Mouse (Mus musculus) adrenal gland, adult 18-20 months (tissue): Measurements from ENCODE around the gene Pdzrn3. TPM values are rescaled to one million over a fixed set of nuclear protein-coding genes. Genes with fewer than 3 reads are reported as not detected.

Experiments
- DNase-seq, 2 experiments: peaks; one replicate each; pipeline ENCODE4 v3.0.0; 2021 to 2022; ENCODE audit warnings: low spot score in 2 of 2
- total RNA-seq, 2 experiments: library from RNA; stranded (reverse); gene quantifications; 1 replicate in 1 of 2; 2 replicates in 1 of 2; pipeline ENCODE4 v1.2.3; 2021

The Pdzrn3 gene
- total RNA-seq, 2 experiments from 2014 or later = 18.0 to 19.5 TPM

GRCm38 (mm10) chr6:101329499-101329898 lies 48.2 kb downstream of the Pdzrn3 start:
- no peak for DNase-seq

- no peak for DNase-seq
Observed at GRCm38 (mm10) chr6:101328514-101328913, 49.2 kb downstream of the Pdzrn3 start.

- no peak for DNase-seq
Observed at GRCm38 (mm10) chr6:101327741-101328140, 50.0 kb downstream of the Pdzrn3 start.

GRCm38 (mm10) chr6:101327196-101327595 lies 50.5 kb downstream of the Pdzrn3 start:
- DNase-seq = no peak

GRCm38 (mm10) chr6:101325842-101326639 lies 51.7 kb downstream of the Pdzrn3 start:
- no peak for DNase-seq

- DNase-seq = no peak
Observed at GRCm38 (mm10) chr6:101322580-101322979, 55.1 kb downstream of the Pdzrn3 start.

GRCm38 (mm10) chr6:101320386-101320785 lies 57.3 kb downstream of the Pdzrn3 start:
- DNase-seq = no peak

GRCm38 (mm10) chr6:101319374-101319967 lies 58.2 kb downstream of the Pdzrn3 start:
- DNase-seq = no peak

GRCm38 (mm10) chr6:101318530-101318929 lies 59.2 kb downstream of the Pdzrn3 start:
- DNase-seq = no peak

GRCm38 (mm10) chr6:101311446-101311845 lies 66.3 kb downstream of the Pdzrn3 start:
- no peak for DNase-seq

GRCm38 (mm10) chr6:101310491-101310890 lies 67.2 kb downstream of the Pdzrn3 start:
- no peak for DNase-seq

GRCm38 (mm10) chr6:101307964-101308531 lies 69.6 kb downstream of the Pdzrn3 start:
- no peak for DNase-seq

- no peak for DNase-seq
Observed at GRCm38 (mm10) chr6:101306834-101307233, 70.9 kb downstream of the Pdzrn3 start.

GRCm38 (mm10) chr6:101305543-101305942 lies 72.2 kb downstream of the Pdzrn3 start:
- no peak for DNase-seq

- DNase-seq = no peak
Observed at GRCm38 (mm10) chr6:101303959-101304738, 73.5 kb downstream of the Pdzrn3 start.

- DNase-seq = no peak
Observed at GRCm38 (mm10) chr6:101303501-101303900, 74.2 kb downstream of the Pdzrn3 start.

- DNase-seq = no peak
Observed at GRCm38 (mm10) chr6:101301154-101301553, 76.5 kb downstream of the Pdzrn3 start.

GRCm38 (mm10) chr6:101299434-101299833 lies 78.3 kb downstream of the Pdzrn3 start:
- no peak for DNase-seq

- DNase-seq = no peak
Observed at GRCm38 (mm10) chr6:101297563-101298520, 79.9 kb downstream of the Pdzrn3 start.

- no peak for DNase-seq
Observed at GRCm38 (mm10) chr6:101296997-101297396, 80.7 kb downstream of the Pdzrn3 start.
